Mouse (Mus musculus) layer of hippocampus, postnatal 25 days (tissue): ENCODE measurements around the gene Myo9b. TPM values are rescaled to one million over a fixed set of nuclear protein-coding genes. Genes with fewer than 3 reads are reported as not detected.

Experiments used
- DNase-seq, 2 experiments: peaks; one replicate each; pipeline ENCODE4 v3.0.0; 2022; ENCODE audit warnings: mixed read lengths in 2 of 2, low spot score in 1 of 2; ENCODE audit errors: extremely low spot score in 1 of 2
- total RNA-seq, 2 experiments: library from RNA; stranded (reverse); gene quantifications; 2 replicates each; pipeline ENCODE4 v1.2.3; 2021

Myo9b gene
- total RNA-seq, 2 experiments from 2014 or later, result 26.8 to 35.6 TPM

GRCm38 (mm10) chr8:71381971-71382961, 109.8 kb downstream of the Myo9b start:
- peak; percentile 54 to 61 for DNase-seq

- DNase-seq, result no peak
These were observed 110.9 kb downstream of the Myo9b start for GRCm38 (mm10) chr8:71383396-71383795.

- no peak for DNase-seq
These were observed 111.3 kb downstream of the Myo9b start for GRCm38 (mm10) chr8:71383860-71384259.

- DNase-seq, result no peak
These were observed 112.8 kb downstream of the Myo9b start for GRCm38 (mm10) chr8:71385212-71385835.

- DNase-seq, result no peak
These were observed 115.8 kb downstream of the Myo9b start for GRCm38 (mm10) chr8:71388267-71388666.

- no peak for DNase-seq
These were observed 119.2 kb downstream of the Myo9b start for GRCm38 (mm10) chr8:71391696-71392095.

- DNase-seq, result no peak
These were observed 119.9 kb downstream of the Myo9b start for GRCm38 (mm10) chr8:71392391-71392790.

GRCm38 (mm10) chr8:71392871-71393270, 120.4 kb downstream of the Myo9b start:
- DNase-seq, result no peak

- no peak for DNase-seq
These were observed 122.0 kb downstream of the Myo9b start for GRCm38 (mm10) chr8:71394481-71394880.

GRCm38 (mm10) chr8:71395071-71395470, 122.6 kb downstream of the Myo9b start:
- no peak for DNase-seq

GRCm38 (mm10) chr8:71395629-71396028, 123.1 kb downstream of the Myo9b start, which contains the start of gene Ushbp1:
Ushbp1 (minus strand) TSS chr8:71395802.
- DNase-seq, result peak in 1 of 2 experiments; percentile 5

GRCm38 (mm10) chr8:71396639-71397305, 124.3 kb downstream of the Myo9b start, which contains the start of gene Babam1:
Babam1 (plus strand) TSS chr8:71396861.
- peak; percentile 67 to 75 for DNase-seq

- DNase-seq, result no peak
These were observed 125.2 kb downstream of the Myo9b start for GRCm38 (mm10) chr8:71397701-71398100.

GRCm38 (mm10) chr8:71400826-71401225, 128.3 kb downstream of the Myo9b start:
- DNase-seq, result peak in 1 of 2 experiments; percentile 5

GRCm38 (mm10) chr8:71401454-71401853, 128.9 kb downstream of the Myo9b start:
- peak in 1 of 2 experiments; percentile 6 for DNase-seq

- DNase-seq, result no peak
These were observed 130.0 kb downstream of the Myo9b start for GRCm38 (mm10) chr8:71402446-71402964.

GRCm38 (mm10) chr8:71403107-71403885, 130.8 kb downstream of the Myo9b start:
- no peak for DNase-seq

GRCm38 (mm10) chr8:71404011-71404410, 131.5 kb downstream of the Myo9b start:
- DNase-seq, result no peak

GRCm38 (mm10) chr8:71404951-71405351, 132.4 kb downstream of the Myo9b start:
- no peak for DNase-seq
